Mouse (Mus musculus) layer of hippocampus, adult 6 months (tissue): ENCODE results near the gene Plscr4. TPM values are rescaled to one million over a fixed set of nuclear protein-coding genes. Genes with fewer than 3 reads are reported as not detected.

ENCODE experiments used
- long read RNA-seq, 2 experiments: library from polyadenylated mRNA; unstranded; transcript quantifications; one replicate each; pipeline ENCODE4 v2.0.0; 2019 to 2020
- polyA plus RNA-seq: library from polyadenylated mRNA; unstranded; fragments of <200 nt; fragmentation: Nextera tagmentation; gene quantifications from 2 replicates; pipeline ENCODE4 v1.2.3, GENCODE M21; 2021

Plscr4 gene
- 3.3 and 3.4 TPM in 2 replicates for polyA plus RNA-seq
- long read RNA-seq, experiment 1, transcript Plscr4-201 (9 exons, 3,204 nt) = major isoform, 6 of 8 reads
- long read RNA-seq, experiment 1, partial matches to known transcripts = 1 of 8 reads
- long read RNA-seq, experiment 1, other reads (novel, unspliced or antisense) = 1 of 8 reads
- long read RNA-seq, experiment 2, transcript Plscr4-201 (9 exons, 3,204 nt) = major isoform, 37 of 47 reads
- long read RNA-seq, experiment 2, partial matches to known transcripts = 2 of 47 reads
- long read RNA-seq, experiment 2, other reads (novel, unspliced or antisense) = 8 of 47 reads

GRCm38 (mm10) chr9:92457261-92458058 lies at the start of gene Plscr4:
Gene Plscr4 (plus strand): TSS chr9:92457373.

Other genes starting within 250 kb of the Plscr4 start
- gene Plscr1, start 207.6 kb upstream of the Plscr4 start, polyA plus RNA-seq = 2.8 and 2.9 TPM in 2 replicates
- 2.1 and 4.2 TPM in 2 replicates for gene Plscr2, start 181.8 kb upstream of the Plscr4 start, polyA plus RNA-seq
- gene 1700057G04Rik, start 148.0 kb upstream of the Plscr4 start, polyA plus RNA-seq = not detected in 2 replicates
- 1.6 TPM in 2 replicates for gene Plod2, start 84.8 kb downstream of the Plscr4 start, polyA plus RNA-seq